Mouse (Mus musculus): ENCODE data around the gene Vmn1r104.
"Not testable (repeated sequence)": the region's sequence is repeated elsewhere in the genome, so short reads cannot be mapped to it uniquely, and the experiment has no call there.

Gene Vmn1r104

DNA sequence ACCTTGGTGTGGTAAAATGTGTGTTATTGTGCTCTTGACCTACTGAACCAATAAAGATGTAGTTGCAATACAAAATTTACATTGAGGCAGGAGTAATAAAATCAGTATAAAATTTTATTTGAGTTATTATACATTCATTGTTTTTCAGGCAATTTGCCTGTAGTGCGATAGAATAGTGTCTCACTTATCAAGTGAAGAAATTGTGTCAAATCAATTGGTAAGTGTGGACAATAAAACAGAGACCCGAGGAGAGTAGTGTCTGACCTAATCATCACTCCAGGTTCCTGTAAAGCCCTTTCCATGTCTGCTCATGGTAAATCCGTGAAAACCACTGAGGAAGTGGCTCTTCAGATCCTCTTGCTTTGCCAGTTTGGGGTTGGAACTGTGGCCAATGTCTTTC lies at the start of gene Vmn1r104:
Vmn1r104 (plus strand) TSS at position 301 of the 400 bp plus-strand sequence.
- DNase-seq (ENCODE audit: low spot score in 2 of 2), result not testable (repeated sequence)

DNA sequence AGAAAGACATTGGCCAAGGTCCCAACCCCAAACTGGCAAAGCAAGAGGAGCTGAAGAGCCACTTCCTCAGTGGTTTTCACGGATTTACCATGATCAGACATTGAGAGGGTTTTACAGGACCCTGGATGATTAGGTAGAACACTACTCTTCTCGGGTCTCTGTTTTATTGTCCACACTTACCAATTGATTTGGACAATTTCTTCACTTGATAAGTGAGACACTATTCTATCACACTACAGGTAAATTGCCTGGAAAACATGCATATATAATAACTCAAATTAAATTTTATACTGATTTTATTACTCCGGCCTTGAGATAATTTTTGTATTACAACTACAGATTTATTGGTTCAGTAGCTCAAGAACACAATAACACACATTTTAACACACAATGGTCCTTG lies 23.2 kb upstream of the Vmn1r104 start, which contains the start of gene Vmn1r103:
Vmn1r103 (minus strand) TSS at position 101 of the 400 bp plus-strand sequence.
- DNase-seq (ENCODE audit: low spot score in 2 of 2), result not testable (repeated sequence)

- not testable (repeated sequence) for DNase-seq (ENCODE audit: low spot score in 2 of 2)
These were observed 12.0 kb downstream of the Vmn1r104 start, which contains the start of gene Gm5726 for GRCm38 (mm10) chr7:20545657-20546056. Gm5726 (minus strand) TSS chr7:20545757.

GRCm38 (mm10) chr7:20576141-20576540 lies 42.5 kb downstream of the Vmn1r104 start, which contains the start of gene Gm4141:
Gm4141 (minus strand) TSS chr7:20576241.
- DNase-seq (ENCODE audit: low spot score in 2 of 2), result not testable (repeated sequence)

All from left cerebral cortex, adult 9 months (tissue).